Mouse (Mus musculus): ENCODE measurements at regions not wholly inside any gene's neighbourhood (a gene's known extent, or its start where the extent isn't known, plus 50 kb on each side); places are given as distances from the start of the nearest gene placed in this dataset.

- TF ChIP-seq CTCF (IDR thresholded peaks at IDR 0.05; ENCODE audit: extremely low read depth, insufficient read length, insufficient replicate concordance, low read depth, low read length) (no peak), POLR2A (IDR thresholded peaks at IDR 0.05; ENCODE audit: low read depth, low read length) (no peak)
Measured at GRCm38 (mm10) chr9:30844079-30844563, 78.1 kb downstream of the Adamts15 start.
